26 mouse cellular contexts compared by ENCODE assay signal in the genomic region with DNA sequence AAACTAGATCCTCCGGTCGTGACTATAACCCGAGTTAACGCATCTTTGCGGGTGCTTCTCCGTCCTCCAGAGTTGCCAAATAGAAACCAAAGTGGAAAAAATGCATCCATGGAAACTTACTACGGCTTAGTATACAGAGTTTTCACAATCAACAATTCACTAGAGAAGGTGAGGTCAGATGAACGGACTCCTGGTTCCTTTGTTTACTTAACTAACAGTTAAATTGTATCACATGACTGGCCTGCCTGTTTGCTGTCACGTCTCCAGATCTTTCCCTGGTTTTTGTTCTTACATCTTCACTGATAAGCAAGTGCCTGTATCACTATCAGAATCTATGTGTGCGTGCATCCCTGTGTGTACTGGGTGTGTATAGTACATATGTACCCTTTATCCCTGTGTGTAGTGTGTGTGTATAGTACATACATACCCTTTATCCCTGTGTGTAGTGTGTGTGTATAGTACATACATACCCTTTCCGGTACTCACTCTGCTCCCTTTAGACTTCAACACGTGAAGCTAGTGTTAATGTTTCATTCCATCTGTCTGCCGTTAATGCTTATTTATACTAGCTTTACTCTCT. TPM values are rescaled to one million over a fixed set of nuclear protein-coding genes. Genes with fewer than 3 reads are reported as not detected.
A peak's percentile ranks its signal among the peaks of the same experiment; 100 is the strongest.
DNase-seq lines count a peak whose midpoint lies in the region; ATAC-seq lines count a peak whose summit lies in the region.
"Had no signal": no experiment of that assay in that cellular context is flagged by ENCODE, and none has a peak within 500 bp of the region (broad histone marks: within the 10 kb centered on the region; RNA-seq: fewer than 3 reads in every experiment).

No protein-coding gene starts in this region.

- H3K27ac ChIP-seq in liver, embryonic 15.5 days (replicated peaks), result no peak overlapping the region
- no peak overlapping the region for H3K27ac ChIP-seq in liver, embryonic 11.5 days (ENCODE audit: low read depth, low read length)
- H3K27ac ChIP-seq: embryonic facial prominence, embryonic 15.5 days; forebrain, embryonic 10.5 days; gastrocnemius, adult 2 months; heart, embryonic 13.5 days had no signal

- H3K9me3 ChIP-seq in liver, embryonic 15.5 days (replicated peaks), result no peaks in the 10 kb centered on the region
- H3K9me3 ChIP-seq in liver, embryonic 11.5 days (ENCODE audit: control insufficient read depth, low read length), result no peaks in the 10 kb centered on the region
- H3K9me3 ChIP-seq: embryonic facial prominence, embryonic 15.5 days; forebrain, embryonic 10.5 days; heart, embryonic 13.5 days had no signal

- H3K4me2 ChIP-seq in liver, embryonic 15.5 days, result no peak overlapping the region
- no peak overlapping the region for H3K4me2 ChIP-seq in liver, embryonic 11.5 days
- H3K4me2 ChIP-seq: embryonic facial prominence, embryonic 15.5 days; heart, embryonic 13.5 days had no signal

- no peaks in the 10 kb centered on the region for H3K27me3 ChIP-seq in liver, embryonic 15.5 days
- no peaks in the 10 kb centered on the region for H3K27me3 ChIP-seq in liver, embryonic 11.5 days (replicated peaks; ENCODE audit: control insufficient read depth, insufficient read depth, low read length)
- H3K27me3 ChIP-seq: embryonic facial prominence, embryonic 15.5 days; heart, embryonic 13.5 days had no signal

- no peak overlapping the region for H3K4me3 ChIP-seq in liver, embryonic 15.5 days (replicated peaks)
- no peak overlapping the region for H3K4me3 ChIP-seq in liver, embryonic 11.5 days (ENCODE audit: low read depth, low read length)
- H3K4me3 ChIP-seq: embryonic facial prominence, embryonic 15.5 days; erythroblast, embryonic 14.5 days; forebrain, embryonic 10.5 days; gastrocnemius, adult 2 months; heart, embryonic 13.5 days had no signal

- 0 out of 2 replicates have a peak, but pooled peaks have one; percentile 31 for ATAC-seq in liver, embryonic 15.5 days (ENCODE audit: insufficient read depth)
- no peak for ATAC-seq in liver, embryonic 11.5 days (replicated peaks; ENCODE audit: low FRiP score)
- ATAC-seq in monocyte, adult 5-6 weeks (replicated peaks; ENCODE audit: insufficient number of reproducible peaks, low FRiP score, low TSS enrichment, poor library complexity, severe bottlenecking), result no peak
- ATAC-seq: forebrain, embryonic 14.5 days had no signal

- no peaks in the 10 kb centered on the region for H3K4me1 ChIP-seq in liver, embryonic 15.5 days (replicated peaks)
- H3K4me1 ChIP-seq in liver, embryonic 11.5 days (replicated peaks; ENCODE audit: control insufficient read depth, insufficient read depth, low read length), result no peaks in the 10 kb centered on the region
- H3K4me1 ChIP-seq: embryonic facial prominence, embryonic 15.5 days; forebrain, embryonic 10.5 days; heart, embryonic 13.5 days had no signal

- no peak overlapping the region for H3K9ac ChIP-seq in liver, embryonic 15.5 days
- H3K9ac ChIP-seq in liver, embryonic 11.5 days (ENCODE audit: low read depth, low read length), result no peak overlapping the region
- H3K9ac ChIP-seq: embryonic facial prominence, embryonic 15.5 days; heart, embryonic 13.5 days had no signal

- no peaks in the 10 kb centered on the region for H3K36me3 ChIP-seq in liver, embryonic 15.5 days (replicated peaks)
- no peaks in the 10 kb centered on the region for H3K36me3 ChIP-seq in liver, embryonic 11.5 days (ENCODE audit: control insufficient read depth, insufficient read depth, low read length)
- H3K36me3 ChIP-seq: embryonic facial prominence, embryonic 15.5 days; forebrain, embryonic 10.5 days; heart, embryonic 13.5 days had no signal

- WGBS in liver, embryonic 15.5 days (ENCODE audit: insufficient replicate concordance), result 65% methylated on average over 13 of the region's 13 CpGs
- 70% methylated on average over 13 of the region's 13 CpGs for WGBS in liver, embryonic 11.5 days
- WGBS in large intestine, adult 2 months, result 16% methylated on average over 13 of the region's 13 CpGs

- DNase-seq in liver, embryonic 11.5 days (ENCODE audit: low spot score), result no peak
- DNase-seq in lung, postnatal 36 days, result peak; percentile 23
- no peak for DNase-seq in lung, postnatal 25 days (ENCODE audit: low spot score)
- peak; percentile 50 for DNase-seq in large intestine, adult 2 months (ENCODE audit: low read depth, low spot score)
- DNase-seq in yolk sac, embryonic 10.5 days (ENCODE audit: low spot score), result peak; percentile 23
- no peak for DNase-seq in cerebellum, adult 11 months
- DNase-seq: adrenal gland, adult 8-10 months; adrenal gland, postnatal 36 days; cerebellum, adult 8-10 months; cerebellum, postnatal 14 days; embryo, embryonic 11 days; gastrocnemius, adult 2 months; gastrocnemius, postnatal 25 days; heart, adult 11 months; heart, postnatal 36 days had no signal

RNA-seq across cellular contexts. Expression of a gene that starts 9.9 kb away (rescaled TPM):
- 0.05 TPM in 1 of 2 replicates, not detected in the other for polyA plus RNA-seq in liver, embryonic 15.5 days (2015; fragmentation: Nextera tagmentation; extraction: Ambion mirVana)
- polyA plus RNA-seq in liver, embryonic 11.5 days (2014; fragmentation: Nextera tagmentation; extraction: Ambion mirVana), result not detected in 2 replicates
- 1.4 and 1.5 TPM in 2 replicates for polyA plus RNA-seq in large intestine, adult 2 months (2012; rRNA removed)
- total RNA-seq in monocyte, adult 5-6 weeks (2017), result 1.0 to 1.4 TPM in 2 of 3 replicates, not detected in the other
- total RNA-seq: adrenal gland, adult 8-10 months; adrenal gland, postnatal 36 days; ES-E14; gastrocnemius, adult 2 months; gastrocnemius, postnatal 25 days; heart, postnatal 36 days had no signal
- polyA plus RNA-seq: embryonic facial prominence, embryonic 11.5 days; erythroblast, embryonic 14.5 days; forebrain, embryonic 10.5 days; forebrain, embryonic 14.5 days; heart, embryonic 13.5 days; heart, postnatal 0 days; hindbrain, embryonic 11.5 days had no signal

RNA-seq across cellular contexts. Expression of a gene that starts 40.0 kb away (rescaled TPM):
- 41.9 and 44.0 TPM in 2 replicates for polyA plus RNA-seq in liver, embryonic 15.5 days (2015; fragmentation: Nextera tagmentation; extraction: Ambion mirVana)
- polyA plus RNA-seq in liver, embryonic 11.5 days (2014; fragmentation: Nextera tagmentation; extraction: Ambion mirVana), result 53.7 and 61.1 TPM in 2 replicates
- polyA plus RNA-seq in large intestine, adult 2 months (2012; rRNA removed), result 65.3 and 72.6 TPM in 2 replicates
- total RNA-seq in monocyte, adult 5-6 weeks (2017), result 1,014 to 1,366 TPM (median 1,192 TPM) in 3 replicates

Comparison
In these comparisons a context has a peak if more than half of its experiments do, and no peak if none do; other contexts are left out.
1. DNase-seq: peak in lung, postnatal 36 days (single experiment), large intestine, adult 2 months (single experiment) and yolk sac, embryonic 10.5 days (single experiment); none in liver, embryonic 11.5 days (single experiment), lung, postnatal 25 days (single experiment) and cerebellum, adult 11 months (single experiment).